Mouse (Mus musculus) urinary bladder, adult 2 months (tissue): ENCODE data around the gene Sh3gl1. TPM values are rescaled to one million over a fixed set of nuclear protein-coding genes. Genes with fewer than 3 reads are reported as not detected.

Experiments used
- DNase-seq: peaks from one replicate; pipeline ENCODE4 v3.0.0; 2022; ENCODE audit warnings: low spot score
- polyA plus RNA-seq: library from polyadenylated mRNA; depleted of rRNA; stranded (reverse); fragments of >200 nt; gene quantifications from 2 replicates; pipeline ENCODE4 v1.2.3, GENCODE M21; 2012

The Sh3gl1 gene
- polyA plus RNA-seq, 1 experiment = 78.1 TPM

- DNase-seq = no peak
These were observed 15.1 kb downstream of the Sh3gl1 start for GRCm38 (mm10) chr17:56021161-56021910.

- DNase-seq = no peak
These were observed 15.9 kb downstream of the Sh3gl1 start for GRCm38 (mm10) chr17:56020400-56021084.

- DNase-seq = no peak
These were observed 17.9 kb downstream of the Sh3gl1 start for GRCm38 (mm10) chr17:56018347-56019131.

DNA sequence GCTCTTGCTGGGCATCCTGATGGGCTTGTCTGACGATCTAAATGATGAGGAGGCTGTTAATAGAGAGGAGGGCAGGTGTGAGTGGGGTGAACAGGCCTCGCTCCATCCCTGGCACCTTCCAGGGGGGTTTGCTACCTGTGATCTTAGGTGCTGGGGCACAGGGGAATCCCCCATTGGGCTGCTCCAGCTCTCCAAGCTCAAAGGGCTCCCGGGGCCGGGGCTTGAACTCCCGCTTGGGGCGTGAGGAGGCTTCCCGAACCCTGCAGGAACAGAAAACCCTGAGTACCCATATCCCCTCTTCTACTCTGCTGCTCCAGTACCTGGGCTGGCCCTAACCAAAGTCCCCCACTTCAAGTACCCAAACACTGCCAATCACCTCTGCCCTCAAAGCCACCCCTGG is 18.6 kb downstream of the Sh3gl1 start:
- no peak for DNase-seq

GRCm38 (mm10) chr17:56016793-56017785 is 19.3 kb downstream of the Sh3gl1 start:
- DNase-seq = no peak

DNA sequence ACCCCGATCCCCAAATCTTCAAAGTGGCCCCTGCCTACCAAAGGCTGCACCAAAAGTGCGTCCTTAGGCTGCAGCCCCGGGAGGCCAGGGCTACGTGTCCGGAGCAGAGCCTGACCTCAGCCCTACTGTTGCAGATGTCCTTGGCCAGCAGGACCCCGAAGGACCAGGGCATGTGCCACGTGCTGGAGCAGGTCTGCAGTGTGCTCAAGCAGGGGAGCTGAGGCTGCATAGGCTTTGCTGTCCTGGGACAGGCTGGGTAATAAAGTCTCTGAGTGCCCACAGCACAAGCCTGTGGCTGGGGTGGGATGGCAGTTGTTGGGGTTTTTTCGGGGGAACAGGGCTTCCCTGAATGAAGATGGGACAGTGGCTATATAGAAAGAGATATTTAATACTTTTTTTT is 20.1 kb downstream of the Sh3gl1 start:
- DNase-seq = no peak

DNA sequence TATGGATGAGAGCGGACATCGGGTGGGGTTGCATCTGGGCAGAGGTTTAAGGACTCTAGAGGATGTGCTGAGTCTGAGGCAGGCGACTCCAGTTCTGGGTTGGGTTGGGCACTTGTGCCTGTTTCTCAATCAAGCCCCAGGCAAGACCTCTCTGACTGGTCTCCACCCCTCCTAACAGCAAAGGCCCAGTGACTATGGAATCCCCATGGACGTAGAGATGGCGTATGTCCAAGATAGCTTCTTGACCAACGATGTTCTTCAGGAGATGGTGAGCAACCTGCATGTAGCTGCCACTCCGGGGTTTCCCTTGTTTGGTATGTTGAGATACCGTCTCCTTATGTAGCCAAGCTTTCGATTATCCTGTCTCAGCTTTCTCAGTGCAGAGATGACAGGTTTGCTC is 21.1 kb downstream of the Sh3gl1 start:
- no peak for DNase-seq

- DNase-seq = no peak
These were observed 25.0 kb downstream of the Sh3gl1 start for GRCm38 (mm10) chr17:56011441-56011840.

GRCm38 (mm10) chr17:56010681-56011080 is 25.8 kb downstream of the Sh3gl1 start:
- peak; percentile 71 for DNase-seq

- no peak for DNase-seq
These were observed 26.2 kb downstream of the Sh3gl1 start for GRCm38 (mm10) chr17:56010255-56010654.

DNA sequence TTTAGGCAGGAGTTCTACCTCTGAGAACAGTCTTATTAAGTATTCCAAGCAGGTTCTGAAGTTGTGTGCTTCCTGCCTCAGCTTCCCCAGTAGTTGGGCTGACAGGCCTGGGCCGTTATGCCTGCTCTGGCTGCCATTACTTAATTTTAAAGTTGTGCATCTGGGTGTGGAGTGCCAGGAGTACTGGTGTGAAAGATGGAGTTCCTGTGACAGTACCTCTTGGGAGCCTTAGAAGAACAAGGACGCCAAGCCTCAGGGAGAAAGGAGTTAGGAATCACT is 26.5 kb downstream of the Sh3gl1 start:
- no peak for DNase-seq

DNA sequence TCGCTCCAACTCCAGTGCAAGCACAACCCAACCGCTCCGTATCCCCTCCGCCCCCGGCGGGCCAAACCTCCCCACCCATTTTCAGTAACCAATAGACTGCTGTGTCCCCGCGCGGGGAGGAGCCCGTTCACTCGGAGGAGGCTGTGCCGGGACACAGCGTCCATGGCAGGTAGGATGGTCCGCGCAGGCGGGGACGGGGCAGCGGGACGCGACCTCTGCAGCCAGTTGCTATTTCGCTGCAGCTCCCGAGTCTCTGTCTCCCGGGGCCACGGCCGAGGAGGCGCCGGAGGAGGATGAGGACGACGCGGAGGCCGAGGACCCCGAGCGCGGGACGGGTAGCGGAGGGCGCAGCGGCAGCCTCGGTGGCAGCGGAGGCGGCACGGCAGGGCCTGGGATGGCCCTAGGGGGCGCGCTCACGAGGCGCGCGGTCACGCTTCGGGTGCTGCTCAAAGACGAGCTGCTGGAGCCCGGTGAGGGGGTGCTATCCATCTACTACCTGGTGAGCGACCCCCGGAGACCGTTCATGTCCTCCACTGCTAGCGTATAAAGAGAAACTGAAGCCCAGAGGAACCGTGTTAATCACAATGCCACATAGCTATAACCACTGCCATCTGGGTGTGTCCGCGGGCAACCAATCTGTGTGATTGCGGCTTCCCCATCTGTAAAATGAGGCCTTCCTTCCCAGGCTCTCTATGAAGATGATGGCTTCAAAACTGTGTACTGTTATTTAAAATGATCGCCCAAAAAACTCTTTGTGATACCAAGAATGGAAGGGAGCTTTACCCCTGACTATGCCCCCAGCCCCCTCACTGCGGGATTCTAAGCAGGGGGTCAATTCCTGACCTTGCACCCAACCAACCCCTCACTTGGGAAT is 27.1 kb downstream of the Sh3gl1 start:
- DNase-seq = peak; percentile 88

GRCm38 (mm10) chr17:56008356-56009087 is 27.9 kb downstream of the Sh3gl1 start:
- peak; percentile 77 for DNase-seq

GRCm38 (mm10) chr17:56007444-56008355 is 28.7 kb downstream of the Sh3gl1 start:
- DNase-seq = no peak

GRCm38 (mm10) chr17:56006956-56007355 is 29.5 kb downstream of the Sh3gl1 start:
- no peak for DNase-seq

DNA sequence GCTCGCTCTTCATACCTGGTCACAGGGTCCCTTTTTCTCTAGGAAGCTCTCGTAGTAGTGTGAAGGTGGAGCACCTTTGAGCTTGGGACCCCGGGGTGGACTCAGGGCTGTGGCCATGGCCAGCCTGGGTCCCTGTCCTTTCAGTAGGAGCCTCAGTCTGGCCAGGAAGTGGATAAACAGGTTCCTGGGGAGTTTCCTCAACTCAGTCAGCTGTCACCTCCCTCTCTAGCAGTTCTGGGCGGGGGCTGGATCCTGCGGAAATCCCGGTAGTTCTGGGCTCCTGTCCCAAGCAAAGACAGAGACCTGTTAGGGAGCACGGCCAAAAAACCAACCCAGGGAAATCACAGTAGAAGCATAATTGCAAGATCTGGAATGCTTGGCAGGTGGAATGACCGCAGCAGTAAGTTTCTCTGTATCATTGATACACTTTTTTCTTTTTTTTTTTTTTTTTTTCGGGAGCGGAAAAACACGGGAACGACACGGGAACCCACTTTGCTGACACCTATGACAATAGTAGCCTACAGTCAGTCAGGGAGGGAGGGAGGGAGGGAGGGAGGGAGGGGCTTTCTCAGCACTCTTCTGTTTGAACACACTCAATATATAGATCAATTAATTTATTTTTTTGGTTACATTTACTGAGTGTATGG is 30.9 kb downstream of the Sh3gl1 start, which contains the start of the genes Stap2 and Mpnd:
Stap2 (minus strand) TSS at position 170 of the 647 bp plus-strand sequence.
Mpnd (plus strand) TSS at position 297 of the 647 bp plus-strand sequence.
- DNase-seq = peak; percentile 46

DNA sequence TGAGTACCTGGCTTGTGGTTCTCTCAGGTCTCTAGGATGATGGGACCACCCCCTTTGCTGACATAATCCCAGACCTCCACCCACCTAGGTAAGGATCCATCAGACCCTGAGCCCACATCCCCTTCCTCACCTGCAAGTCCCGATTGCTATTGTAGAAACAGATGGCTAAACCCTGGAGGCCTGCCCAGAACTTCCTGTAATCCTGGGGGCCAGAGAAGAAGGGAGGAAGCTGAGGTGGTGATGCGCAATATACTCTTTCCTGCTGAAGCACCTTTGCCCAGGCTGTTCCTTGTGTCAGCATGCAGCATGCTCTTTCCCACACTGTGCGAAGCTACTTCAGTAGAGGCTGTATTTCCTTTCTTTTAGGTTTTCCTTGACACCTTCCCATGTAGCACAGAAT is 33.4 kb downstream of the Sh3gl1 start:
- no peak for DNase-seq
